Mouse (Mus musculus) layer of hippocampus, adult 9-11 months (tissue): ENCODE measurements around the gene Tnni1.

Experiments
- DNase-seq: peaks from one replicate; pipeline ENCODE4 v3.0.0; 2022

Tnni1 gene

GRCm38 (mm10) chr1:135812205-135812604 lies 33.0 kb downstream of the Tnni1 start:
- DNase-seq: no peak

DNA sequence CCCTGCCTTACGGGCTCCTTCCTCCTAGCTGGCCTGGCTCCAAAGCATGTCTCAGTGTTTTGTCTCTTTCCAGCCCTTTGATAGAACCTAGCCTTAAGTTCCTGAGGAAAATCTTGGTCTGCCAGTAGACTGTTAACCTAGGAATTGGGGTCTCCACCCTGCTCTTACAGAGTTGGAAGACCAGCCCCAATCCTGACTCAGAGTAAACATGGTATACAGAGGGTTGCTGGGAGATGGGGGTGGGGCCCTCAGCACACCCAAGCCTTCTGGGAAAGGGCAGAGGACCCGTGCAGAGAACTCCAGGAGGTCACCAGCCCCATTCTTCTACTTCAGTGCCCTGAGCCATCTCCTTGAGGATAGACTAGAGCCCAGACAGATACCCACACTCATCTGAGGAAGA lies 33.4 kb downstream of the Tnni1 start:
- no peak for DNase-seq

GRCm38 (mm10) chr1:135813071-135813470 lies 33.8 kb downstream of the Tnni1 start:
- no peak for DNase-seq

DNA sequence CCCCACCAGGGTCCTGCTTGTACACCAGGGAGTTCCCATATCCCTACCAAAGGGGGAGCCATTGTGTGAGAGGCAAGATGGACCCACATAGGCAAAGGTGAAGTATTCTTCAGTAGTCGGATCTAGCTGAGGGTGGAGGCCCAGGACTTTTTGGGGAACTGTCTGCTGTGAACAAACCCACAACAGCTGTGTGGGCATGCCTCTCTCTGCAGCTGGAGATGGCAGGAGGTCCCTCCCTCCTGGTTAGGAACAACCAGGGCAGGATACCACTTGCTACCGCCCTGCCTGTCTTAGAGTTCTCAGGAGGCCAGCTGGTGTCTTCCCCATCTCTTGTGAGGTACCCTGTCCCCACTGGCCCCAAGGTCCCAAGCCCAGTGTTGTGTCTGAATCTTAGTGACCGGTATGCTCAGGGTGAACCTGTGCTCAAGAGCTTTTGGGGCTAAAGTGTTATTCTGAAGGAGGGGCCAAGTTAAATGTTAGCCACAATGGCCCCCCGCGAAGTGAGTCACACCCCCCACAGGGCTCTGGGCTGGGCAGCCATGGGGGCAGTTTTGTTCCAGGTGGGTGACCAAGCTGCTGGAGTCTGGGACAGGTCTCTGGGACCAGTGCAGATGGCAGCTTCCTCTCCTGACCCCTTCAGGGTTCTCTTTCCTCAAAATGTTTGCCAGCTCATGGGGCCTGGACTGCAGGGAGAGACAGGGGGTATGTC lies 34.6 kb downstream of the Tnni1 start:
- DNase-seq: no peak

GRCm38 (mm10) chr1:135814531-135814930 lies 35.3 kb downstream of the Tnni1 start:
- no peak for DNase-seq

DNA sequence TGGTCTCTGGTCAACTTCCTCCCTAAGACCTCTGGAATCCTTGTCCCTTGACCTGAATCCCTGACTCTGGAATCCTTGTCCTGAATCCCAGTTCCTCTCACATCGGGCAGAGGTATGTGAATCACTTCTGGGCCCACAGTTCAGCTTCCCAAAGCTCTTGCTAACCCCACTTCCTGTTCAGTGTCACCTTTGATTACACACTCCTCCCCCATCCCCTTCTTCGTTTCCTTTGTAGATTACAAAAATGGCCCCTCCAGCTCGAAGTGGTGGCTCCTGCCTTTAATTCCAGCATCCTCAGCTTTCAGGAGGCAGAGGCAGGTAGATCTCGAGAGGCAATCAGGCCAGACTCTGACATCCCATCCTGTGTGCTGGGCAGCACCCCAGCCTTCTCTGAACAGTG lies 38.4 kb downstream of the Tnni1 start:
- no peak for DNase-seq

DNA sequence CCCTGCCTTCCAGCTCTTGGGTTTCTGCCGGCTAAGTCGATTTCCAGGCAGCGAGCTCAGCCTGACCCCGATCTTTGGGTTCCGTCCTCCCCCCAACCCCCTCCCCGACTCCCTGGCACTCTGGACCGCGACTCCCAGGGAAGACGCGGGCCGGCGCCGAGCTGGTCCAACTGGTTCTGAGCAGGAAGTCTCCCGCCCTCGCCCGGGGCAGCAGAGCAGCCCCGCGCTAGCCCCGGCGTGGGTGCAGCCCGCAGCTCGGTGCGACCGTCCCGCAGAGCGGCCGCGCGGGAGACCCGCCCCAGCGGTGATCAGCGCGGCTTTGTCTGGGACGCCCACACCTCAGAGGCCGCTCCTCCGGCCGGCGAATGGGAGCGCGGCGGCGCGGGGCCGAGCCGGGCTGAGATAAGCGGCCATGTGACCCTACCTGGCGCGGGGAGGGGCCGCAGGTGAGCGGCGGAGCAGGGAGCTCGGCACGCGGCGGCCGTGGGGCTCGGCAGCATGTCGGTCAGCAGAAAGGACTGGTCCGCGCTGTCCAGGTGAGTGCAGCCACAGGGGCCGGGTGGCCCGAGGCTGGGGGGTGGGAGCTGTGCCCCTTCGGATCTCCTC lies 39.4 kb downstream of the Tnni1 start, which contains the start of gene Lad1:
Gene Lad1, plus strand, starts transcription at position 118 of the 606 bp plus-strand sequence.
- DNase-seq: no peak

GRCm38 (mm10) chr1:135820071-135820470 lies 40.8 kb downstream of the Tnni1 start:
- no peak for DNase-seq

- DNase-seq: peak; percentile 25
Observed at GRCm38 (mm10) chr1:135820736-135821364, 41.6 kb downstream of the Tnni1 start.

- no peak for DNase-seq
Observed at GRCm38 (mm10) chr1:135821780-135822179, 42.5 kb downstream of the Tnni1 start.

GRCm38 (mm10) chr1:135828918-135829317 lies 49.7 kb downstream of the Tnni1 start:
- DNase-seq: peak; percentile 41

DNA sequence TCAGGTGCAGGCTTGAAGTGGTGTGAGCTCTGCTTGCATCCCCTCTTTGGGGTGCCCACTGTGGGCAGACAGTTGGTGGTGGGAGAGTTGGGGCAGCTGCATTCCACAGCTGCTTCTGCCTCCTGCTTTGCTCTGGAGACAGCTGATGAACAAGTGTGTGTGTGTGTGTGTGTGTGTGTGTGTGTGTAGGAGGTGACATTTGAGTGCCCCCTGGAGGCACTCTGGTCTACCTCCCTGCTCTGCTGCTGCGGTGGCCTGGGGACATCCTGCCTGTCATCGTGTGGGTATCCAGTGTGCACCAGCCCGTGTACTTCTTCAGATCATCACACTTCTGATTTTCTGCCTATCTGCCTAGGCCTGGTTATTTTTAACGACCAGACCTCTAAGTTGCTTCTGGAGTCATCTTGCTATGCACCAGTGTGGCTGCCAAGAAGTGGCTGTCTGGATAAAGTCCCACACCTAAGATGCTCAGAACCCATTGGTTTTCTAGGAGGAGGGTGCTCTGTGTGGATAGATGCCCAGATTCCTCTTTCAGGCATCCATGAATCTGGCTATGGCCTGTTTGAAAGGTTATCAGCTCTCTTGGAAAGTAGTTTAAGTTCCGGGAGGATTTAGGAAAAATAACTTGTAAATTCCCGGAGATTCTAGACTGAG lies 55.1 kb downstream of the Tnni1 start:
- DNase-seq: no peak

DNA sequence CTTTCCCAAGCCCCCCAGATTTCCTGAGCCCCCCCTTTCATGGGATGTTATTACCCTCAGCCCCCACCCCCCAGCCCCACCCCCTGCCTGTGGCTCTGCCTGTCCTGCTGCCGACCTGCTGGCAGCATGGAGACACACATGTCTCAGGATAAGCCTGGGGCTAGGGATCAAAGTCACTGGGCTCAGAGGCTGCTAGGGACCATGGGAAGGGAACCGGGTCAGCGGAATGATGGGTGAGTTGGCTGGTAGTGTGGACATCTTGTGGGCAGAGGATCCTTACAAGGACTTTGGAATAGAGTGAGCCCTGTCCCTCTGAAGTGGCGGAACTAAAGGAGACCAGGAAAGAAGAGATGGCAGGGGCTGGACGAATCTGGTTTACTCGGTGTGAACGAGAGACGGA lies 55.7 kb downstream of the Tnni1 start:
- DNase-seq: no peak

DNA sequence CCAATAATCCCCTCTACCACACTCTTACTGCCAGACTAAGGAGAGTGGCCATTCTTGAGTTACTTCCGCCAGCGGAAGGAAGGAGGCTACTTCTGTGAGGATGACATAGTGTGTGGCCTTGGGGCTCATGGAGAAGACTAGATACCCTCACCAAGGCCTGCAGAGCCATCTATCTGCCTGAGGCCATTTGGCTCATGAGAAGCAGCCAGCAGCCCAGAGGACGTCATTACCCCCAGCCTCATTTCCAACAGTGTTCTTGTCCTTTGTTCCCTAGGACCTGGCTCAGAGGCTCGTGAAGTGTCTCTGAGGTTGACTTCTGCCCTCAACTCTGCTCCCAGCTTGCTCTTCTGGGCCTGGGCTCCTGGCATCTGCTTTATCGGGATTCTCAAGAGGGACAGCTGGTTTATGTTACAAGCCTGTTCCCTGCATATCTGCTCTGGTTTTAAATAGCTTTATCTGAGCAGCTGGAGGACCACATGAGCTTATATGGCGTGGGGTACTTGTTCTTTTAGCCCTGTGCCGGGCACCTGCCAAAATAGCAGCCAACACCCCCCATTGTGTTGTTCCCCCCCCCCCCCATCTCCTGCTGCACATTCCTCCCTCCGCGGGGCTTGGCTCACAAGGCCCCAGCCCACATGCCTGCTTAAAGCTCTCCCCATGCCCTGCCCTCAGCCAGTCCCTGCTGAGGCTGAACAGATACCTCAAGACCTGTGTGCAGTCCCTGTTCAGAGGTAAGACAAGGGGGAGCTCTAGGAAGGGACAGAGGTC lies 56.7 kb downstream of the Tnni1 start, which contains the start of gene Tnnt2:
Gene Tnnt2, plus strand, starts transcription at position 639 of the 768 bp plus-strand sequence.
- DNase-seq: peak; percentile 23

DNA sequence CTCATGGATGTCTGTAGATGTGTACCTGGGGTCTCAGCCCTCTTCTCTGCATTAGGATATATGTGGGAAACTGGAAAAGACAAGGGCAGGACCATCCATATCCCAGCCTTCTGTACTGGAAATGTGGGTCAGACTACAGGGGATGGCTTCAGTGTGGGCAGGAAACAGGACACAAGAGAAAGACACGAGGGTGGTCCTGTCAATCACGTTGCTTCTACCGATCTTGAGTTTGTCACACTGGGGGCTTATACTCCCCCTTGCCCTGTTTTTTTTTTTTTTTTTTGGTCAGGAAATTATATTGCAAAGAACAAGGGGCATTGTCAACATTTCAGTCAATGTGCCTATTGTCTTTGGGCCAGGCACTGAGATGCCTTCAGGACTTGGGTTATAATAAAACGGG lies 59.4 kb downstream of the Tnni1 start:
- no peak for DNase-seq

GRCm38 (mm10) chr1:135839065-135839464 lies 59.8 kb downstream of the Tnni1 start:
- no peak for DNase-seq

- no peak for DNase-seq
Observed at GRCm38 (mm10) chr1:135840675-135841395, 61.6 kb downstream of the Tnni1 start.

DNA sequence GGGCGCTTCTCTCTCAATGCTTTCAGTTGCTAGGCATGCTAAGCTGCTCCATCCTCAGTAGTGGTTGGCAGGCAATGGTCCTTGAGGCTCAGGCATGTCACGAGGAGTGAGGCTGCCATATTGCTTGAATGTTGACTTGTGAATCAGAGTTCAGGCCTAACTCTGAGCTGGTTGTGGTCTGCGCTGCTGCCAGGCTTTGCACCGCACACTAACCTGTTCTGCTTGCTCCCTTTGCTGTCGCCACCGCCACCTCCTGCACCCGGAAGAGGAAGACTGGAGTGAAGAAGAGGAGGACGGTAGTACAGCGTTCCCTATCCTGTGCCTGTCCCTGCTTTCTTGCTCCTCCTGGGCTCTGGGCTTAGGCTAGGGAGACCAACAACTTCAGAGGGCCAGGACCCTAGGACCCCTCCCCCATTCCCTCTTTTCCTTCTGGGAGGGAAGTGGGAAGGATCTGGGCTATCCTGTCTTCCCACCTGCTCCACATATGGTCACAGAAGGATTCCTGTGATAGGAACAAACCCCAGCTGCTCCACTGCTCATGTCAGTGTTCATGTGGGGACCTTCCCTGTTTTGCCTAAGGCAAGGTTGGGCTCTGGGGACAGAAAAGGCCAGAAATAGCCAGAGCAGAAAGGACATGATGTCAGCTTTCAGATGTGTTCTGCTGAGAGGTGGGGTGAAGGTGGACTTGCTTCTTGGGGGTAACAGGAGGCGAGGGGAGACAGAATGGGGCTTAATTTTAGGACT lies 64.5 kb downstream of the Tnni1 start:
- DNase-seq: no peak

DNA sequence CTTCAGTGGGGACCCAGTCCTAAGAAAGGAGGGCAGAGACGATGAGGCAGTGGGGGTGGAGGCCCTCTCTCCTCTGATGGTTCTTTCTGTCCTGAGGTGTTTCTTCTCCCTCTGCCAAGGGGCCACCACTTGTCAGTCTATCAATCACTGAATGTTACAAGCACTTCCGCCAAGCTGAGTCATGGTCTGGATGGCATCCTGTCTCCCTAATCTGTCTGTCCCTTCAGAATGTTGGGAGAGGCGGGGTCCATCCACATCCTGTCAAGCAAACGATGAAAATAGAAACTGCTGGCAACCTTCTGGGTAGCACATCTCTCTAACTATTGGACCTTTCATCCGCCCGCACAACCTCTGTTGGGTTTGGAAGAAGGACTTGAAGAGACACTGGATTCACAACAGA lies 65.2 kb downstream of the Tnni1 start:
- DNase-seq: no peak

- DNase-seq: no peak
Observed at GRCm38 (mm10) chr1:135846632-135847031, 67.4 kb downstream of the Tnni1 start.

DNA sequence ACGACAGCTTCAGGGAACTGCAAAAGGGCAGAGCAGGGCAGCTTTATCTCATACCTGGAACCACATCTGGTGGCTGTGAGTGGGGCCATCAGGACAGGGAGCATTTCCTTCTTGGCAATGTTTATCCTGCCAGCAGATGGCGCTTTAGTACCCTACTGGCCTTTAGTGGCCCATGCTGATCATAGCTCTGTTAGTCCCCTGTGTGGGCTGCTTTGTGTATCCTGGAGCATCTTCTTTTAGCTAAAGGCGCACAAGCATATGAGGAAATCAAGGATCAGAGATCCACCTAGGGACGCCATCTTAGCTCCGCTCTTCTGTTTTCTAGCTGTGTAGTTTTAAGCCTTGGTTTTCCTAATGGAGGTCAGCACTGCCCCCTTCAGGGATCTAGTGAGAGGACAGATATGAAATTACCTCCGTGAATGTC lies 67.9 kb downstream of the Tnni1 start:
- no peak for DNase-seq
